Mouse (Mus musculus): ENCODE data around the gene Rab7b. TPM values are rescaled to one million over a fixed set of nuclear protein-coding genes. Genes with fewer than 3 reads are reported as not detected.

Rab7b gene
- polyA plus RNA-seq, 2 experiments: 3.8 to 8.4 TPM

DNA sequence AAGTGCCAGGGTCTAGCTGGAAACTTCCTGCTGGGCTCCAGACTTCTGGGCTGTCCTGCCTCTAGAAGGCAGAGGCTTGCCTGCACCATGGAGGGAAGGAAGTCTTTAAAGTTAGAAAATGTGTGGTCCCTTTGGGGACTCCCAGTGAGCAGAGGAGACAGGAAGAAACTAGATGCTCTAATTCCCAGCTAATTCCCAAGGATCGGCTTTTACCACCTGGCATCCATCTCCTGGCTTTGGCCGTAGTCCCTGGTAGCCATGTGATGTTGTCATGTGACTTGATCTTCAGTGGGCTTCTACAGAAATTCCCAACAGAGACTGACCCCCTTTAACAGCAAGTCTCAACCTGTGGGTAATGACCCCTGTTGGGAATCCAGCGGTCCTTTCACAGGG, 71.9 kb downstream of the Rab7b start:
- DNase-seq (ENCODE audit: low spot score) (no peak), ATAC-seq (ENCODE audit: low FRiP score, low read depth) (no peak)

DNA sequence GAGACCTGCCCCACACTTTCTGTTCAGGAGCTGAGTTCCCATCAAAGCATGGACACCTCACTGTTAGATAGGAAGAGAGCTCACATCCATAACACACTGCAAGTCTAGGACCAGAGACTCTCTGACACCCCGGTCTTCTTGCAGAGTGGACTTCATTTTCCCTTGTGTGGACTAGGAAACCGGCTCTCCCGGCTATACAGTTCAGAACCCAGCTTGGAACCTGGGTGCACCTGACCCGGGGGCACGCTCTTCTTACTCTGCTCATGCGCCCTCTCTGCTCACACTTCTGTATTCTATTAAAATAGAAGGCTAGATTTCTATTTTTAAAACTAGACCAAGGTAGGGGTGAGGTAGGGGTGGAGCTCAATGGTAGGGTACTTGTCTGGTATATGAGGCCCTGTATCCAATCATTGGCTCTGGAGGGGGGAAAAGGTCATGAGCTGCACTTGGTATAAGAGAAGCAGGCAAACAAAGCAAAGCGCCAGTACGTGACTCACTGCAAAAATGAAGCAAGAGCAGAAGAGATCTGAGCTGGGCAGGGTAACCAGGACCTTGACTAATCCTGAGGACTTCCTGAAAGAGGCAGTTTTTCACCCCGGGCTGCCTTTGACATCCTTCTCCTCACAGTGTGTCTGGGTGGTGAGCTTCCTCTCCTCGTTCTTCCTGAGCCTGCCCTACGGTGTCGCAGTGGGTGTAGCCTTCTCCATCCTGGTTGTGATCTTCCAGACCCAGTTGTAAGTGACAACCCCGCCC, 72.8 kb downstream of the Rab7b start:
- DNase-seq (ENCODE audit: low spot score): no peak
- no peak overlapping the region for H3K9ac ChIP-seq (ENCODE audit: low read depth, low read length, severe bottlenecking)
- WGBS: 75% methylated on average over 13 of the region's 13 CpGs

More for the DNA sequence above, 71.9 kb downstream of the Rab7b start:
- no peak overlapping the region for H3K9ac ChIP-seq (ENCODE audit: low read depth, low read length, severe bottlenecking)
- TF ChIP-seq POLR2A (IDR thresholded peaks at IDR 0.05; ENCODE audit: borderline replicate concordance, extremely low read depth, insufficient read depth, insufficient read length): no peak
- no peak overlapping the region for H3K4me3 ChIP-seq (replicated peaks; ENCODE audit: low read length)
- peaks cover 3% of the 10 kb centered on the region; the same call in 1 of the 2 replicates for H3K4me1 ChIP-seq (ENCODE audit: control insufficient read depth, insufficient read depth, low read length)
- H3K27me3 ChIP-seq (ENCODE audit: control insufficient read depth, insufficient read depth, low read length): no peaks in the 10 kb centered on the region
- 79% methylated on average over 3 of the region's 3 CpGs for WGBS
- no peaks in the 10 kb centered on the region for H3K36me3 ChIP-seq (ENCODE audit: control insufficient read depth, insufficient read depth, low read length)
- no peak overlapping the region for H3K4me2 ChIP-seq (replicated peaks; ENCODE audit: low read depth, low read length, severe bottlenecking)
- H3K27ac ChIP-seq (replicated peaks; ENCODE audit: low read depth, low read length): no peak overlapping the region
- no peaks in the 10 kb centered on the region for H3K9me3 ChIP-seq (ENCODE audit: control insufficient read depth, low read length)

DNA sequence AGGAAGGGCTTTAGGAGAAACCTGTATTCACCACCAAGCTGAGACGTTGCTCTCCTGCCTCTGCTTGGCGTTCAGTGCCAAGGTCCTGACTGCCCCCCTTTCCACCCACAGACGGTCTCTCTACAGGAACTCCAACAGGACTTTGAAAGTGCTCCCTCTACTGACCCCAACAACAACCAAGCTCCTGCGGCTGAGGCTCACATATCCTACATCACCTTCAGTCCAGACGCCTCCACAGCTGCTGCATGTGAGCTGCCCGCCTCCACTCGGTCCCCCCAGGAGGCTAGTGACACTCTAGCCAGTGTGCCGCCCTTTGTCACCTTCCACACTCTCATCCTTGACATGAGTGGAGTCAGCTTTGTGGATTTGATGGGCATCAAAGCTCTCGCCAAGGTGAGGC, 75.2 kb downstream of the Rab7b start:
- no peak overlapping the region for H3K4me2 ChIP-seq (replicated peaks; ENCODE audit: low read depth, low read length, severe bottlenecking)
- no peaks in the 10 kb centered on the region for H3K27me3 ChIP-seq (ENCODE audit: control insufficient read depth, insufficient read depth, low read length)
- no peaks in the 10 kb centered on the region for H3K36me3 ChIP-seq (ENCODE audit: control insufficient read depth, insufficient read depth, low read length)
- no peak for TF ChIP-seq POLR2A (IDR thresholded peaks at IDR 0.05; ENCODE audit: borderline replicate concordance, extremely low read depth, insufficient read depth, insufficient read length)
- no peak overlapping the region for H3K27ac ChIP-seq (replicated peaks; ENCODE audit: low read depth, low read length)
- WGBS: 48% methylated on average over 9 of the region's 9 CpGs
- peaks cover 6% of the 10 kb centered on the region for H3K4me1 ChIP-seq (ENCODE audit: control insufficient read depth, insufficient read depth, low read length)
- H3K9ac ChIP-seq (ENCODE audit: low read depth, low read length, severe bottlenecking): no peak overlapping the region
- DNase-seq (ENCODE audit: low spot score) (no peak), ATAC-seq (ENCODE audit: low FRiP score, low read depth) (no peak)
- no peak overlapping the region for H3K4me3 ChIP-seq (replicated peaks; ENCODE audit: low read length)
- H3K9me3 ChIP-seq (ENCODE audit: control insufficient read depth, low read length): no peaks in the 10 kb centered on the region

More for the DNA sequence above, 72.8 kb downstream of the Rab7b start:
- H3K27me3 ChIP-seq (ENCODE audit: control insufficient read depth, insufficient read depth, low read length): no peaks in the 10 kb centered on the region
- ATAC-seq (ENCODE audit: low FRiP score, low read depth): no peak
- H3K4me1 ChIP-seq (ENCODE audit: control insufficient read depth, insufficient read depth, low read length): peaks cover 3% of the 10 kb centered on the region; the same call in 1 of the 2 replicates
- H3K9me3 ChIP-seq (ENCODE audit: control insufficient read depth, low read length): no peaks in the 10 kb centered on the region
- H3K27ac ChIP-seq (replicated peaks; ENCODE audit: low read depth, low read length): no peak overlapping the region
- H3K4me2 ChIP-seq (replicated peaks; ENCODE audit: low read depth, low read length, severe bottlenecking): no peak overlapping the region
- TF ChIP-seq POLR2A (IDR thresholded peaks at IDR 0.05; ENCODE audit: borderline replicate concordance, extremely low read depth, insufficient read depth, insufficient read length): no peak
- no peak overlapping the region for H3K4me3 ChIP-seq (replicated peaks; ENCODE audit: low read length)
- no peaks in the 10 kb centered on the region for H3K36me3 ChIP-seq (ENCODE audit: control insufficient read depth, insufficient read depth, low read length)

DNA sequence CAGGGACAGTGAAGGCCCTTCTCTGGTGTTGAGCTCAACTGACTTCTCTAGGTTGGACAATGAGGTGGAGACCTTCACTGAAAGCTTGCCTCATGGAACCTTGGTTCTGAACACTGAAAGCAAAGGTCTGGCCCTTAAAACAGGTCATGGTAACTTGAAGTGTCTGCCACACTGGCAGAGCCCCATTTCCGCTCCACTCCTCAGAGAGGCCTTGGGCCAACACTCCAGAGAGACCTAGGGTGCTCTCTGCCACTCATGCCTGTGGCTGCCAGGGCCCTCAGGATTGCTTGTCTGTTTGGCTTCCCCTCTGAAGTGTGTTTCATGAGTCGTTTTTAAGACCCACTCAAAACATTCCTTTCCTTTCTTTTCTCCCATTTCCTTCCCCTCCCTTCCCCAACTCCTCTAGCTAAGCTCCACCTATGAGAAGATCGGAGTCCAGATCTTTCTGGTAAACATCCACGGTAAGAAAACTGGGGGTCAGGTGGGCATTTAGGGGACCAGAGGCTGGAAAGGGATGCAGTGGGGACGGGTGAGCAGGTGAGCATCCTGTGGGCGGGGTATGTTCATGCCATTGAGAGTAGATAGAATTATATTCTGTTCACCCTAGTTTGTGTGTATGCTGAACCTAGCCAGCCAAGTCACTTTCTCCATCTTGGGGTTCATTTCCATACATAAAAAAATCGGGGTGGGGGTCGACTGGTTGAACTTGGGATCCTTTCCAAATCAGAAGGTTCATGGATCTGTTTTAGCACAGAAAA, 76.3 kb downstream of the Rab7b start:
- ATAC-seq (ENCODE audit: low FRiP score, low read depth) (no peak), DNase-seq (ENCODE audit: low spot score) (no peak)
- 64% methylated on average over 8 of the region's 8 CpGs for WGBS
- H3K9ac ChIP-seq (ENCODE audit: low read depth, low read length, severe bottlenecking): no peak overlapping the region
- no peak overlapping the region for H3K4me2 ChIP-seq (replicated peaks; ENCODE audit: low read depth, low read length, severe bottlenecking)
- peaks cover 6% of the 10 kb centered on the region for H3K4me1 ChIP-seq (ENCODE audit: control insufficient read depth, insufficient read depth, low read length)
- no peaks in the 10 kb centered on the region for H3K27me3 ChIP-seq (ENCODE audit: control insufficient read depth, insufficient read depth, low read length)
- no peak overlapping the region for H3K27ac ChIP-seq (replicated peaks; ENCODE audit: low read depth, low read length)
- H3K36me3 ChIP-seq (ENCODE audit: control insufficient read depth, insufficient read depth, low read length): no peaks in the 10 kb centered on the region
- no peak for TF ChIP-seq POLR2A (IDR thresholded peaks at IDR 0.05; ENCODE audit: borderline replicate concordance, extremely low read depth, insufficient read depth, insufficient read length)
- no peak overlapping the region for H3K4me3 ChIP-seq (replicated peaks; ENCODE audit: low read length)
- no peaks in the 10 kb centered on the region for H3K9me3 ChIP-seq (ENCODE audit: control insufficient read depth, low read length)

Other genes starting within 250 kb of the Rab7b start
- 38.9 and 43.1 TPM in 2 replicates for gene Srgap2, start 161.3 kb upstream of the Rab7b start, polyA plus RNA-seq (2012; rRNA removed)
- gene Srgap2, start 161.3 kb upstream of the Rab7b start, polyA plus RNA-seq (2014; fragmentation: Nextera tagmentation; extraction: Ambion mirVana): 20.5 and 23.6 TPM in 2 replicates
- gene Fam72a, start 160.8 kb upstream of the Rab7b start, polyA plus RNA-seq (2012; rRNA removed): 1.8 and 2.5 TPM in 2 replicates
- 2.1 and 2.3 TPM in 2 replicates for gene Fam72a, start 160.8 kb upstream of the Rab7b start, polyA plus RNA-seq (2014; fragmentation: Nextera tagmentation; extraction: Ambion mirVana)
- not detected in 2 replicates for gene Avpr1b, start 89.5 kb upstream of the Rab7b start, polyA plus RNA-seq (2012; rRNA removed)
- gene Avpr1b, start 89.5 kb upstream of the Rab7b start, polyA plus RNA-seq (2014; fragmentation: Nextera tagmentation; extraction: Ambion mirVana): not detected in 2 replicates
- gene Ctse, start 50.4 kb upstream of the Rab7b start, polyA plus RNA-seq (2012; rRNA removed): 0.11 and 0.17 TPM in 2 replicates
- 0.44 TPM in 1 of 2 replicates, not detected in the other for gene Ctse, start 50.4 kb upstream of the Rab7b start, polyA plus RNA-seq (2014; fragmentation: Nextera tagmentation; extraction: Ambion mirVana)
- gene Slc26a9, start 55.3 kb downstream of the Rab7b start, polyA plus RNA-seq (2012; rRNA removed): 0.03 and 0.09 TPM in 2 replicates
- not detected in 2 replicates for gene Slc26a9, start 55.3 kb downstream of the Rab7b start, polyA plus RNA-seq (2014; fragmentation: Nextera tagmentation; extraction: Ambion mirVana)
- 0.42 and 0.53 TPM in 2 replicates for gene Pm20d1, start 108.7 kb downstream of the Rab7b start, polyA plus RNA-seq (2012; rRNA removed)
- 0.29 and 0.90 TPM in 2 replicates for gene Pm20d1, start 108.7 kb downstream of the Rab7b start, polyA plus RNA-seq (2014; fragmentation: Nextera tagmentation; extraction: Ambion mirVana)
- gene Slc41a1, start 138.8 kb downstream of the Rab7b start, polyA plus RNA-seq (2012; rRNA removed): 27.0 and 43.4 TPM in 2 replicates
- 13.3 and 15.3 TPM in 2 replicates for gene Slc41a1, start 138.8 kb downstream of the Rab7b start, polyA plus RNA-seq (2014; fragmentation: Nextera tagmentation; extraction: Ambion mirVana)
- 22.8 and 25.4 TPM in 2 replicates for gene Rab29, start 178.5 kb downstream of the Rab7b start, polyA plus RNA-seq (2012; rRNA removed)
- gene Rab29, start 178.5 kb downstream of the Rab7b start, polyA plus RNA-seq (2014; fragmentation: Nextera tagmentation; extraction: Ambion mirVana): 25.2 and 27.7 TPM in 2 replicates
- gene Nucks1, start 221.8 kb downstream of the Rab7b start, polyA plus RNA-seq (2012; rRNA removed): 68.0 and 68.4 TPM in 2 replicates
- 52.0 and 53.9 TPM in 2 replicates for gene Nucks1, start 221.8 kb downstream of the Rab7b start, polyA plus RNA-seq (2014; fragmentation: Nextera tagmentation; extraction: Ambion mirVana)

All from limb, embryonic 14.5 days (tissue).